9 mouse cellular contexts compared by ENCODE assay signal in genomic region chr4:149775330-149775729, GRCm38 (mm10). TPM values are rescaled to one million over a fixed set of nuclear protein-coding genes. Genes with fewer than 3 reads are reported as not detected.
DNase-seq lines count a peak whose midpoint lies in the region; ATAC-seq and TF ChIP-seq lines count a peak whose summit lies in the region.
"Had no signal": no experiment of that assay in that cellular context is flagged by ENCODE, and none has a peak within 500 bp of the region (broad histone marks: within the 10 kb centered on the region; RNA-seq: fewer than 3 reads in every experiment).

No protein-coding gene starts in this region.

- H3K27ac ChIP-seq in liver, postnatal 0 days (ENCODE audit: low read depth): peak overlapping the region; percentile 95
- no peak overlapping the region for H3K27ac ChIP-seq in liver, embryonic 12.5 days
- peak overlapping the region; percentile 36 for H3K27ac ChIP-seq in olfactory bulb, adult 2 months (ENCODE audit: insufficient read depth, low read depth, low read length)
- H3K27ac ChIP-seq in forebrain, embryonic 16.5 days (ENCODE audit: low read length): no peak overlapping the region
- H3K27ac ChIP-seq: embryonic facial prominence, embryonic 12.5 days; limb, embryonic 12.5 days had no signal

- TF ChIP-seq POLR2A in olfactory bulb, adult 2 months (IDR thresholded peaks at IDR 0.05; ENCODE audit: insufficient read depth, low read depth, low read length): no peak

- WGBS in liver, postnatal 0 days (ENCODE audit: insufficient replicate concordance): 64% methylated on average over 7 of the region's 7 CpGs
- WGBS in liver, embryonic 12.5 days (ENCODE audit: insufficient replicate concordance): 63% methylated on average over 7 of the region's 7 CpGs
- 23% methylated on average over 7 of the region's 7 CpGs for WGBS in olfactory bulb, adult 2 months
- 52% methylated on average over 7 of the region's 7 CpGs for WGBS in forebrain, embryonic 16.5 days

- no peak for TF ChIP-seq CTCF in liver, postnatal 0 days (IDR thresholded peaks at IDR 0.05; ENCODE audit: low read depth)
- no peak for TF ChIP-seq CTCF in olfactory bulb, adult 2 months (IDR thresholded peaks at IDR 0.05; ENCODE audit: insufficient read depth, low read depth, low read length)

- no peaks in the 10 kb centered on the region for H3K27me3 ChIP-seq in liver, postnatal 0 days (ENCODE audit: insufficient read depth, low read length)
- H3K27me3 ChIP-seq in liver, embryonic 12.5 days (replicated peaks): peaks cover 26% of the 10 kb centered on the region; the same call in 1 of the 2 replicates
- peaks cover 13% of the 10 kb centered on the region for H3K27me3 ChIP-seq in forebrain, embryonic 16.5 days (replicated peaks; ENCODE audit: control insufficient read depth, insufficient read depth, low read length)
- H3K27me3 ChIP-seq: embryonic facial prominence, embryonic 12.5 days had no signal

- H3K4me1 ChIP-seq in liver, postnatal 0 days (ENCODE audit: insufficient read depth): peaks cover 24% of the 10 kb centered on the region
- H3K4me1 ChIP-seq in liver, embryonic 12.5 days: peaks cover 46% of the 10 kb centered on the region
- peaks cover 15% of the 10 kb centered on the region for H3K4me1 ChIP-seq in olfactory bulb, adult 2 months (ENCODE audit: control insufficient read depth, insufficient read depth, low read length)
- H3K4me1 ChIP-seq in forebrain, embryonic 16.5 days (replicated peaks; ENCODE audit: control insufficient read depth, insufficient read depth, low read length): peaks cover 13% of the 10 kb centered on the region

- no peak for DNase-seq in liver, postnatal 0 days
- DNase-seq in adrenal gland, postnatal 25 days: peak; percentile 74
- DNase-seq in gastrocnemius, postnatal 10 days: peak; percentile 43
- no peak for DNase-seq in layer of hippocampus, adult 9-10 months (ENCODE audit: low spot score)

- no peak overlapping the region for H3K4me3 ChIP-seq in liver, postnatal 0 days (ENCODE audit: low read depth, low read length)
- H3K4me3 ChIP-seq in liver, embryonic 12.5 days: no peak overlapping the region
- no peak overlapping the region for H3K4me3 ChIP-seq in olfactory bulb, adult 2 months (ENCODE audit: insufficient read depth, low read depth, low read length)
- no peak overlapping the region for H3K4me3 ChIP-seq in forebrain, embryonic 16.5 days (replicated peaks; ENCODE audit: low read length)
- H3K4me3 ChIP-seq: embryonic facial prominence, embryonic 12.5 days; limb, embryonic 12.5 days had no signal

- H3K9me3 ChIP-seq in liver, postnatal 0 days (ENCODE audit: low read length): no peaks in the 10 kb centered on the region
- H3K9me3 ChIP-seq in liver, embryonic 12.5 days (replicated peaks): no peaks in the 10 kb centered on the region
- no peaks in the 10 kb centered on the region for H3K9me3 ChIP-seq in forebrain, embryonic 16.5 days (ENCODE audit: control insufficient read depth, low read length)
- H3K9me3 ChIP-seq: embryonic facial prominence, embryonic 12.5 days; limb, embryonic 12.5 days had no signal

- peak; percentile 33 for ATAC-seq in liver, postnatal 0 days
- ATAC-seq in liver, embryonic 12.5 days: no peak
- ATAC-seq in forebrain, embryonic 16.5 days: no peak

- no peaks in the 10 kb centered on the region for H3K36me3 ChIP-seq in liver, postnatal 0 days (replicated peaks; ENCODE audit: insufficient read depth, low read length)
- 0 out of 2 replicates have a peak, but pooled peaks cover under 1% of the 10 kb centered on the region for H3K36me3 ChIP-seq in liver, embryonic 12.5 days
- no peaks in the 10 kb centered on the region for H3K36me3 ChIP-seq in forebrain, embryonic 16.5 days (ENCODE audit: control insufficient read depth, insufficient read depth)
- H3K36me3 ChIP-seq: embryonic facial prominence, embryonic 12.5 days; limb, embryonic 12.5 days had no signal

- no peak overlapping the region for H3K9ac ChIP-seq in liver, postnatal 0 days (replicated peaks)
- no peak overlapping the region for H3K9ac ChIP-seq in liver, embryonic 12.5 days
- H3K9ac ChIP-seq in forebrain, embryonic 16.5 days (replicated peaks; ENCODE audit: low read depth, low read length): no peak overlapping the region
- H3K9ac ChIP-seq: embryonic facial prominence, embryonic 12.5 days; limb, embryonic 12.5 days had no signal

- no peak; the same call in 1 of the 2 replicates for TF ChIP-seq EP300 in liver, postnatal 0 days (IDR thresholded peaks at IDR 0.05; ENCODE audit: low read depth)

- H3K4me2 ChIP-seq in liver, postnatal 0 days (ENCODE audit: low read depth, low read length): 0 out of 2 replicates have a peak overlapping the region, but pooled peaks have one; percentile 54
- no peak overlapping the region for H3K4me2 ChIP-seq in liver, embryonic 12.5 days
- no peak overlapping the region for H3K4me2 ChIP-seq in forebrain, embryonic 16.5 days (ENCODE audit: low read length)
- H3K4me2 ChIP-seq: embryonic facial prominence, embryonic 12.5 days had no signal

RNA-seq across cellular contexts. Expression of gene Slc25a33, which starts 1.3 kb away (rescaled TPM):
- 52.2 and 53.2 TPM in 2 replicates for polyA plus RNA-seq in liver, postnatal 0 days (2015; fragmentation: Nextera tagmentation; extraction: Ambion mirVana)
- 17.1 and 17.3 TPM in 2 replicates for polyA plus RNA-seq in liver, embryonic 12.5 days (2016; fragmentation: Nextera tagmentation; extraction: Ambion mirVana)
- total RNA-seq in adrenal gland, postnatal 25 days (2021): 27.7 and 32.2 TPM in 2 replicates
- total RNA-seq in gastrocnemius, postnatal 10 days (2021): 1 to 10 TPM; 7.2 to 9.5 TPM
- polyA plus RNA-seq in olfactory bulb, adult 2 months (2012; ENCODE audit: insufficient read depth, insufficient read length, low replicate concordance, missing spikeins): not detected in 2 replicates
- 22.4 and 22.7 TPM in 2 replicates for polyA plus RNA-seq in forebrain, embryonic 16.5 days (2015; fragmentation: Nextera tagmentation; extraction: Ambion mirVana)

RNA-seq across cellular contexts. Expression of gene Tmem201, which starts 37.5 kb away (rescaled TPM):
- 5.1 and 5.8 TPM in 2 replicates for polyA plus RNA-seq in liver, postnatal 0 days (2015; fragmentation: Nextera tagmentation; extraction: Ambion mirVana)
- polyA plus RNA-seq in liver, embryonic 12.5 days (2016; fragmentation: Nextera tagmentation; extraction: Ambion mirVana): 12.8 and 13.8 TPM in 2 replicates
- 34.1 and 36.1 TPM in 2 replicates for total RNA-seq in adrenal gland, postnatal 25 days (2021)
- total RNA-seq in gastrocnemius, postnatal 10 days (2021): 10 to 100 TPM; 49.7 to 52.2 TPM
- polyA plus RNA-seq in olfactory bulb, adult 2 months (2012; ENCODE audit: insufficient read depth, insufficient read length, low replicate concordance, missing spikeins): not detected in 2 replicates
- 37.3 and 43.5 TPM in 2 replicates for polyA plus RNA-seq in forebrain, embryonic 16.5 days (2015; fragmentation: Nextera tagmentation; extraction: Ambion mirVana)

Comparison
In these comparisons a context has a peak if more than half of its experiments do, and no peak if none do; other contexts are left out.
1. H3K27ac ChIP-seq: peak in liver, postnatal 0 days (single experiment) and olfactory bulb, adult 2 months (single experiment); none in liver, embryonic 12.5 days (single experiment) and forebrain, embryonic 16.5 days (single experiment).
2. DNase-seq: peak in adrenal gland, postnatal 25 days (single experiment) and gastrocnemius, postnatal 10 days (single experiment); none in liver, postnatal 0 days (single experiment) and layer of hippocampus, adult 9-10 months (single experiment).